Mouse (Mus musculus) limb, embryonic 10.5 days (tissue): Measurements from ENCODE around the gene Pter. TPM values are rescaled to one million over a fixed set of nuclear protein-coding genes. Genes with fewer than 3 reads are reported as not detected.

Experiments
- DNase-seq: peaks from one replicate; pipeline ENCODE4 v3.0.0-alpha.2; 2017; ENCODE audit warnings: low spot score
- H3K27ac ChIP-seq: fragments of 300-500 bp; sonication (generic); 2 replicates; pipeline ENCODE4 v1.5.1; 2016; ENCODE audit warnings: mild to moderate bottlenecking
- H3K27me3 ChIP-seq: fragments of 300-500 bp; sonication (generic); 2 replicates; pipeline ENCODE4 v1.6.1; 2016; ENCODE audit warnings: low read depth, mild to moderate bottlenecking; ENCODE audit not compliant: poor library complexity, severe bottlenecking
- H3K36me3 ChIP-seq: fragments of 300-500 bp; sonication (generic); 2 replicates; pipeline ENCODE4 v1.6.1; 2016; ENCODE audit warnings: mild to moderate bottlenecking, moderate library complexity
- H3K4me1 ChIP-seq: fragments of 300-500 bp; sonication (generic); 2 replicates; pipeline ENCODE4 v1.6.1; 2016
- H3K4me3 ChIP-seq: fragments of 300-500 bp; sonication (generic); 2 replicates; pipeline ENCODE4 v1.5.1; 2016; ENCODE audit warnings: mild to moderate bottlenecking, moderate library complexity
- H3K9me3 ChIP-seq: fragments of 300-500 bp; sonication (generic); replicated peaks from 2 replicates; pipeline ENCODE4 v1.6.1; 2016; ENCODE audit warnings: mild to moderate bottlenecking
- WGBS: fragments of 180-500 bp; shearing (Covaris S2); methylation state at CpG from one replicate; pipeline ENCODE4 v1.1.7; 2016; 5-methylcytosine and 5-hydroxymethylcytosine counted together
- polyA plus RNA-seq: library from polyadenylated mRNA; unstranded; fragments of >200 nt; fragmentation: Nextera tagmentation; extraction: Ambion mirVana; gene quantifications from 2 replicates; pipeline ENCODE4 v1.2.1, GENCODE M21; 2016

Pter gene
- polyA plus RNA-seq, 1 experiment from 2014 or later = 14.0 TPM

DNA sequence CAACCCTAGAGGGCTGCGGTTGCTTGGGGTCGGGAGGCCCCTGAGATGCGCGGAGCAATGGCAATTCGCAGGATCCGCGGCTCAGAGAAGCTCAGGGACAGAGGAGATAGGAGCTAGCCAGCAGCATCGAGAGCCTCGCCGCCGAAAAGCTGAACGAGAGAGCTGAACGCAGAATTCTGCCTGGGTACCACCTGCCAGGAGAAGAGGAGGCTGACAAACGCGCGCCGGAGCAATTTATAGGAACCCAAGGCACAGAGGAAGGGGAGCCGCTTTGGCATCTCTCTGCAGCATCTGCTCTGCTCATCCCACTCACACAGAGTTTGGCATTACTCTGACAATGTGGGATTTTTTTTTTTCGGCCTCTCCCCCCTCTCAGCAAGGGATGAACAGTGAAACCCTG lies 87.6 kb downstream of the Pter start, which contains the start of gene C1ql3:
Gene C1ql3, minus strand, starts transcription at position 335 of the 400 bp plus-strand sequence.
- Histone ChIP-seq H3K9me3 (no peaks in the 10 kb centered on the region), H3K4me1 (peaks cover 29% of the 10 kb centered on the region), H3K4me3 (peak within 1 kb of the TSS; percentile 60), H3K36me3 (no peaks in the 10 kb centered on the region), H3K27me3 (peaks cover 67% of the 10 kb centered on the region), H3K27ac (peak within 1 kb of the TSS; percentile 38; the same call in 1 of the 2 replicates)
- DNase-seq = peak; percentile 47
- WGBS = under 1% methylated on average over 19 of the region's 19 CpGs

GRCm38 (mm10) chr2:13011973-13012372 lies 88.1 kb downstream of the Pter start:
- Histone ChIP-seq H3K27ac (no peak overlapping the region), H3K4me3 (peak overlapping the region; percentile 60; the same call in 1 of the 2 replicates), H3K9me3 (no peaks in the 10 kb centered on the region), H3K27me3 (peaks cover 67% of the 10 kb centered on the region), H3K36me3 (no peaks in the 10 kb centered on the region), H3K4me1 (peaks cover 29% of the 10 kb centered on the region)
- no peak for DNase-seq
- 25% methylated on average over 3 of the region's 3 CpGs for WGBS

DNA sequence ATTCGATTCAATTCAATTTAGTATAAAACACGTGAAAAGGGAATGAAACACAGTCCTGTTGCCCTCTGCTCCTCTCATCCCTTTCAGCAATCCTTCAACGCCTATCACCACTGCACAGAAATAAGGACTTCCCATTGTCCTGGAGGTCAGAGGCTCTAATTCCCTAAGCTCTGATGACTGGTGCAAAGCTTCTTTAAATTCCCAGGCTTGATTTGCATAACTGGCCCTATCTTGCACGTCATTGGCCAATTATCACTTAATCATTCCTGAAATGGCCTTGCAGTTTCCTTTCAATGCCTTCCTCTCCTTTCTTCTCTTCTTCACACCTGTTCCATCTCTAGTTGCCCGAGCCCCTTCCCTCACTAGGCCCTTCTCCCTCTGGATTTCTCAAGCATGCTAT lies 94.5 kb downstream of the Pter start:
- no peak for DNase-seq
- H3K4me1 ChIP-seq = no peaks in the 10 kb centered on the region
- WGBS = 50% methylated on average over 5 of the region's 5 CpGs

GRCm38 (mm10) chr2:13018861-13019260 lies 95.0 kb downstream of the Pter start:
- Histone ChIP-seq H3K9me3 (no peaks in the 10 kb centered on the region), H3K4me1 (no peaks in the 10 kb centered on the region), H3K4me3 (no peak overlapping the region), H3K27ac (no peak overlapping the region), H3K36me3 (no peaks in the 10 kb centered on the region), H3K27me3 (peaks cover 6% of the 10 kb centered on the region)
- WGBS = 86% methylated on average over 1 of the region's 1 CpGs
- no peak for DNase-seq

More for the DNA sequence above, 94.5 kb downstream of the Pter start:
- no peaks in the 10 kb centered on the region for H3K9me3 ChIP-seq
- H3K36me3 ChIP-seq = no peaks in the 10 kb centered on the region
- no peak overlapping the region for H3K4me3 ChIP-seq
- H3K27ac ChIP-seq = no peak overlapping the region
- peaks cover 11% of the 10 kb centered on the region for H3K27me3 ChIP-seq

- no peak for DNase-seq
- 86% methylated on average over 3 of the region's 3 CpGs for WGBS
- Histone ChIP-seq H3K4me3 (no peak overlapping the region), H3K27me3 (no peaks in the 10 kb centered on the region), H3K27ac (no peak overlapping the region), H3K4me1 (no peaks in the 10 kb centered on the region), H3K9me3 (no peaks in the 10 kb centered on the region), H3K36me3 (no peaks in the 10 kb centered on the region)
Observed at GRCm38 (mm10) chr2:13038772-13039171, 114.9 kb downstream of the Pter start.

GRCm38 (mm10) chr2:13039785-13040184 lies 115.9 kb downstream of the Pter start:
- Histone ChIP-seq H3K4me1 (no peaks in the 10 kb centered on the region), H3K36me3 (no peaks in the 10 kb centered on the region), H3K9me3 (no peaks in the 10 kb centered on the region), H3K4me3 (no peak overlapping the region), H3K27me3 (no peaks in the 10 kb centered on the region), H3K27ac (no peak overlapping the region)
- 91% methylated on average over 4 of the region's 4 CpGs for WGBS
- DNase-seq = no peak

DNA sequence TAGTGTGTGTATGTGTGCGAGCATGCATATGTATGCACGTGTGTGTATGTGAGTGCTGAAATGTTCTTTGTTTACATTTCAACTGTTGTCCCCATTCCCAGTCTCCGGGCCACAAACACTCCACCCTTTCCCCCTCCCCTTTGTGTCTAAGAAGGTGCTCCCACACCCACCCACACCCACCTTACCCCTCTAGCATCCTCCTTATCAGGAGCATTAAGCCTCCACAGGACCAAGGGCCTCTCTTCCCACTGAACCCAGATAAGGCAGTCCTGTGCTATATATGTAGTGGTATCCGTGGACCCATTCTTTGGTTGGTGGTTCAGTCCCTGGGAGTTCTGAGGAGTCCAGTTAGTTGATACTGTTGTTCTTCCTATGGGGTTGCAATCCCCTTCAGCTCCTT lies 120.7 kb downstream of the Pter start:
- H3K36me3 ChIP-seq = no peaks in the 10 kb centered on the region
- no peak overlapping the region for H3K4me3 ChIP-seq
- no peak overlapping the region for H3K27ac ChIP-seq
- H3K9me3 ChIP-seq = no peaks in the 10 kb centered on the region
- H3K4me1 ChIP-seq = no peaks in the 10 kb centered on the region
- H3K27me3 ChIP-seq = no peaks in the 10 kb centered on the region
- no peak for DNase-seq
- WGBS = 88% methylated on average over 4 of the region's 4 CpGs

- no peak overlapping the region for H3K27ac ChIP-seq
- no peaks in the 10 kb centered on the region for H3K27me3 ChIP-seq
- 89% methylated on average over 6 of the region's 6 CpGs for WGBS
- no peak for DNase-seq
- no peaks in the 10 kb centered on the region for H3K9me3 ChIP-seq
- no peaks in the 10 kb centered on the region for H3K4me1 ChIP-seq
- H3K4me3 ChIP-seq = no peak overlapping the region
- no peaks in the 10 kb centered on the region for H3K36me3 ChIP-seq
Observed at GRCm38 (mm10) chr2:13048649-13049048, 124.8 kb downstream of the Pter start.

Other genes with a start within 250 kb of the Pter start
- gene C1ql3, start 87.8 kb downstream of the Pter start, polyA plus RNA-seq = 0.09 and 0.10 TPM in 2 replicates